Mouse (Mus musculus) intestine, postnatal 0 days (tissue): ENCODE results near the gene Dnmt3a. TPM values are rescaled to one million over a fixed set of nuclear protein-coding genes. Genes with fewer than 3 reads are reported as not detected.

Experiments
- ATAC-seq: fragments of 200-750 bp; cut with Nextera tagmentation; 2 replicates; pipeline ENCODE4 v1.8.0; 2017; ENCODE audit warnings: mild to moderate bottlenecking, moderate TSS enrichment, moderate library complexity
- H3K27ac ChIP-seq: fragments of 300-500 bp; sonication (generic); 2 replicates; pipeline ENCODE4 v1.5.1; 2014; ENCODE audit warnings: mild to moderate bottlenecking, low read depth, low read length, moderate library complexity
- H3K27me3 ChIP-seq: fragments of 300-500 bp; sonication (generic); replicated peaks from 2 replicates; pipeline ENCODE4 v1.6.1; 2014; ENCODE audit warnings: low read length, mixed read lengths; ENCODE audit not compliant: control insufficient read depth, insufficient read depth
- H3K36me3 ChIP-seq: fragments of 300-500 bp; sonication (generic); 2 replicates; pipeline ENCODE4 v1.6.1; 2014; ENCODE audit warnings: mild to moderate bottlenecking, moderate library complexity; ENCODE audit not compliant: control insufficient read depth, insufficient read depth
- H3K4me1 ChIP-seq: fragments of 300-500 bp; sonication (generic); replicated peaks from 2 replicates; pipeline ENCODE4 v1.6.1; 2014; ENCODE audit warnings: antibody characterized with exemption, low read length, mixed read lengths; ENCODE audit not compliant: control insufficient read depth, insufficient read depth
- H3K4me2 ChIP-seq: fragments of 300-500 bp; sonication (generic); replicated peaks from 2 replicates; pipeline ENCODE4 v1.6.1; 2014; ENCODE audit warnings: low read depth, mild to moderate bottlenecking, moderate library complexity
- H3K4me3 ChIP-seq: fragments of 300-500 bp; sonication (generic); 2 replicates; pipeline ENCODE4 v1.5.1; 2014; ENCODE audit warnings: low read depth, low read length
- H3K9ac ChIP-seq: fragments of 300-500 bp; sonication (generic); 2 replicates; pipeline ENCODE4 v1.6.1; 2014; ENCODE audit warnings: mild to moderate bottlenecking, low read depth, low read length
- H3K9me3 ChIP-seq: fragments of 300-500 bp; sonication (generic); 2 replicates; pipeline ENCODE4 v1.6.1; 2016; ENCODE audit warnings: mixed run types; ENCODE audit not compliant: control insufficient read depth
- CTCF ChIP-seq: sonication (generic); IDR thresholded peaks from 2 replicates; pipeline ENCODE4 v1.5.1; 2016; ENCODE audit warnings: low read depth, mild to moderate bottlenecking, control low read depth, antibody characterized with exemption, moderate library complexity
- WGBS: fragments of 180-500 bp; shearing (Covaris S2); extraction: QIAGEN DNeasy Blood & Tissue Kit; methylation state at CpG from one replicate; pipeline ENCODE4 v1.1.7; 2014; 5-methylcytosine and 5-hydroxymethylcytosine counted together
- polyA plus RNA-seq: library from polyadenylated mRNA; unstranded; fragments of >200 nt; fragmentation: Nextera tagmentation; extraction: Ambion mirVana; gene quantifications from 2 replicates; pipeline ENCODE4 v1.2.1, GENCODE M21; 2015

Dnmt3a gene
- polyA plus RNA-seq, 1 experiment from 2014 or later = 33.9 TPM

GRCm38 (mm10) chr12:3894525-3894924 is 88.7 kb downstream of the Dnmt3a start:
- Histone ChIP-seq H3K27me3 (no peaks in the 10 kb centered on the region), H3K9ac (no peak overlapping the region), H3K4me3 (no peak overlapping the region), H3K4me1 (peaks cover 14% of the 10 kb centered on the region), H3K9me3 (no peaks in the 10 kb centered on the region), H3K27ac (no peak overlapping the region), H3K36me3 (peaks cover 47% of the 10 kb centered on the region), H3K4me2 (no peak overlapping the region)
- 64% methylated on average over 7 of the region's 7 CpGs for WGBS
- ATAC-seq = no peak
- no peak for TF ChIP-seq CTCF

- 87% methylated on average over 9 of the region's 9 CpGs for WGBS
- Histone ChIP-seq H3K4me2 (no peak overlapping the region), H3K9ac (no peak overlapping the region), H3K27me3 (no peaks in the 10 kb centered on the region), H3K4me1 (peaks cover 13% of the 10 kb centered on the region), H3K4me3 (no peak overlapping the region), H3K36me3 (peaks cover 63% of the 10 kb centered on the region), H3K9me3 (no peaks in the 10 kb centered on the region), H3K27ac (no peak overlapping the region)
- ATAC-seq = no peak
- TF ChIP-seq CTCF = no peak
These were observed 91.3 kb downstream of the Dnmt3a start for GRCm38 (mm10) chr12:3897057-3897545.

- no peak for TF ChIP-seq CTCF
- no peaks in the 10 kb centered on the region for H3K9me3 ChIP-seq
- H3K9ac ChIP-seq = no peak overlapping the region
- no peak overlapping the region for H3K4me3 ChIP-seq
- peaks cover 77% of the 10 kb centered on the region for H3K36me3 ChIP-seq
- ATAC-seq = no peak
- WGBS = 76% methylated on average over 2 of the region's 2 CpGs
- H3K4me1 ChIP-seq = no peaks in the 10 kb centered on the region
- no peak overlapping the region for H3K4me2 ChIP-seq
- H3K27me3 ChIP-seq = no peaks in the 10 kb centered on the region
- no peak overlapping the region for H3K27ac ChIP-seq
These were observed 93.0 kb downstream of the Dnmt3a start for GRCm38 (mm10) chr12:3898811-3899210.

- no peaks in the 10 kb centered on the region for H3K27me3 ChIP-seq
- H3K4me1 ChIP-seq = no peaks in the 10 kb centered on the region
- H3K9me3 ChIP-seq = no peaks in the 10 kb centered on the region
- ATAC-seq = no peak
- TF ChIP-seq CTCF = no peak
- peaks cover 73% of the 10 kb centered on the region for H3K36me3 ChIP-seq
- H3K27ac ChIP-seq = no peak overlapping the region
- no peak overlapping the region for H3K4me2 ChIP-seq
- WGBS = 91% methylated on average over 9 of the region's 9 CpGs
- H3K9ac ChIP-seq = no peak overlapping the region
- H3K4me3 ChIP-seq = no peak overlapping the region
These were observed 99.6 kb downstream of the Dnmt3a start for GRCm38 (mm10) chr12:3905436-3905835.

GRCm38 (mm10) chr12:3906308-3906707 is 100.5 kb downstream of the Dnmt3a start:
- Histone ChIP-seq H3K36me3 (peaks cover 78% of the 10 kb centered on the region), H3K4me2 (no peak overlapping the region), H3K9me3 (no peaks in the 10 kb centered on the region), H3K27ac (no peak overlapping the region), H3K4me3 (no peak overlapping the region), H3K27me3 (no peaks in the 10 kb centered on the region), H3K4me1 (no peaks in the 10 kb centered on the region), H3K9ac (no peak overlapping the region)
- no peak for TF ChIP-seq CTCF
- no peak for ATAC-seq

GRCm38 (mm10) chr12:3907008-3907407 is 101.2 kb downstream of the Dnmt3a start:
- no peak for TF ChIP-seq CTCF
- ATAC-seq = no peak
- Histone ChIP-seq H3K4me2 (no peak overlapping the region), H3K9me3 (no peaks in the 10 kb centered on the region), H3K27ac (no peak overlapping the region), H3K4me3 (no peak overlapping the region), H3K4me1 (no peaks in the 10 kb centered on the region), H3K27me3 (no peaks in the 10 kb centered on the region), H3K9ac (no peak overlapping the region), H3K36me3 (peaks cover 77% of the 10 kb centered on the region)
- 85% methylated on average over 4 of the region's 4 CpGs for WGBS

- H3K4me3 ChIP-seq = no peak overlapping the region
- no peak for ATAC-seq
- no peaks in the 10 kb centered on the region for H3K27me3 ChIP-seq
- no peak overlapping the region for H3K4me2 ChIP-seq
- H3K27ac ChIP-seq = no peak overlapping the region
- no peak for TF ChIP-seq CTCF
- H3K9me3 ChIP-seq = no peaks in the 10 kb centered on the region
- H3K36me3 ChIP-seq = peaks cover 76% of the 10 kb centered on the region
- H3K4me1 ChIP-seq = no peaks in the 10 kb centered on the region
- H3K9ac ChIP-seq = no peak overlapping the region
- 84% methylated on average over 13 of the region's 13 CpGs for WGBS
These were observed 101.6 kb downstream of the Dnmt3a start for GRCm38 (mm10) chr12:3907418-3907817.
